Mouse (Mus musculus): ENCODE results near the gene Calm5.
"Not testable (repeated sequence)": the region's sequence is repeated elsewhere in the genome, so short reads cannot be mapped to it uniquely, and the experiment has no call there.

Calm5 gene

GRCm38 (mm10) chr13:3853648-3854333, at the start of gene Calm5:
TSS of gene Calm5 (plus strand) at chr13:3854173.
- not testable (repeated sequence) for DNase-seq (ENCODE audit: low read depth, low spot score)

- no peak for DNase-seq (ENCODE audit: low read depth, low spot score)
These were observed 49.8 kb upstream of the Calm5 start, which contains the start of gene Calml3 for GRCm38 (mm10) chr13:3804186-3804585. TSS of gene Calml3 (minus strand) at chr13:3804316.

GRCm38 (mm10) chr13:3805132-3805531, 48.8 kb upstream of the Calm5 start:
- no peak for DNase-seq (ENCODE audit: low read depth, low spot score)

- no peak for DNase-seq (ENCODE audit: low read depth, low spot score)
These were observed 48.3 kb upstream of the Calm5 start for GRCm38 (mm10) chr13:3805638-3806037.

GRCm38 (mm10) chr13:3807131-3807827, 46.7 kb upstream of the Calm5 start:
- no peak for DNase-seq (ENCODE audit: low read depth, low spot score)

GRCm38 (mm10) chr13:3818012-3818739, 35.8 kb upstream of the Calm5 start:
- DNase-seq (ENCODE audit: low read depth, low spot score), result no peak

GRCm38 (mm10) chr13:3818740-3819076, 35.3 kb upstream of the Calm5 start:
- DNase-seq (ENCODE audit: low read depth, low spot score), result no peak

- no peak for DNase-seq (ENCODE audit: low read depth, low spot score)
These were observed 31.9 kb upstream of the Calm5 start for GRCm38 (mm10) chr13:3822105-3822504.

GRCm38 (mm10) chr13:3825726-3826125, 28.2 kb upstream of the Calm5 start:
- no peak for DNase-seq (ENCODE audit: low read depth, low spot score)

- DNase-seq (ENCODE audit: low read depth, low spot score), result no peak
These were observed 22.4 kb upstream of the Calm5 start for GRCm38 (mm10) chr13:3831546-3831945.

GRCm38 (mm10) chr13:3831994-3832393, 22.0 kb upstream of the Calm5 start:
- no peak for DNase-seq (ENCODE audit: low read depth, low spot score)

GRCm38 (mm10) chr13:3832450-3832849, 21.5 kb upstream of the Calm5 start:
- no peak for DNase-seq (ENCODE audit: low read depth, low spot score)

GRCm38 (mm10) chr13:3833644-3834043, 20.3 kb upstream of the Calm5 start:
- DNase-seq (ENCODE audit: low read depth, low spot score), result not testable (repeated sequence)

- DNase-seq (ENCODE audit: low read depth, low spot score), result not testable (repeated sequence)
These were observed 16.6 kb upstream of the Calm5 start, which contains the start of gene Calm4 for GRCm38 (mm10) chr13:3837312-3837807. TSS of gene Calm4 (plus strand) at chr13:3837757.

- DNase-seq (ENCODE audit: low read depth, low spot score), result not testable (repeated sequence)
These were observed 13.3 kb upstream of the Calm5 start for GRCm38 (mm10) chr13:3840662-3841061.

- peak; percentile 54 for DNase-seq (ENCODE audit: low read depth, low spot score)
These were observed 3.6 kb upstream of the Calm5 start for GRCm38 (mm10) chr13:3850330-3850729.

GRCm38 (mm10) chr13:3854856-3855255, 883 bp downstream of the Calm5 start:
- DNase-seq (ENCODE audit: low read depth, low spot score), result peak; percentile 82

- no peak for DNase-seq (ENCODE audit: low read depth, low spot score)
These were observed 2.3 kb downstream of the Calm5 start for GRCm38 (mm10) chr13:3856252-3856651.

GRCm38 (mm10) chr13:3861251-3861650, 7.3 kb downstream of the Calm5 start:
- DNase-seq (ENCODE audit: low read depth, low spot score), result no peak

GRCm38 (mm10) chr13:3862325-3862724, 8.4 kb downstream of the Calm5 start:
- DNase-seq (ENCODE audit: low read depth, low spot score), result no peak

GRCm38 (mm10) chr13:3862922-3863580, 9.1 kb downstream of the Calm5 start:
- no peak for DNase-seq (ENCODE audit: low read depth, low spot score)

Measured in R1 (cell line).